Mouse (Mus musculus): ENCODE results near the gene Sh3rf1. TPM values are rescaled to one million over a fixed set of nuclear protein-coding genes. Genes with fewer than 3 reads are reported as not detected.

The Sh3rf1 gene
- 10 to 100 TPM in 2 of 4 experiments, 1 to 10 TPM in 2; 8.7 to 13.5 (median 10.4) TPM for total RNA-seq (2022)

GRCm38 (mm10) chr8:61223729-61224379 lies at the start of gene Sh3rf1:
Gene Sh3rf1 (plus strand): TSS chr8:61223872.
- DNase-seq = peak; percentile 70

GRCm38 (mm10) chr8:61173921-61174492 lies 49.7 kb upstream of the Sh3rf1 start:
- DNase-seq = no peak

GRCm38 (mm10) chr8:61175876-61176275 lies 47.8 kb upstream of the Sh3rf1 start:
- DNase-seq = no peak

GRCm38 (mm10) chr8:61177680-61178593 lies 45.7 kb upstream of the Sh3rf1 start:
- no peak for DNase-seq

- DNase-seq = no peak
Measured at GRCm38 (mm10) chr8:61178594-61179140, 45.0 kb upstream of the Sh3rf1 start.

- no peak for DNase-seq
Measured at GRCm38 (mm10) chr8:61181592-61181991, 42.1 kb upstream of the Sh3rf1 start.

GRCm38 (mm10) chr8:61182020-61182419 lies 41.7 kb upstream of the Sh3rf1 start:
- no peak for DNase-seq

GRCm38 (mm10) chr8:61185274-61186198 lies 38.1 kb upstream of the Sh3rf1 start:
- no peak for DNase-seq

GRCm38 (mm10) chr8:61194306-61194925 lies 29.3 kb upstream of the Sh3rf1 start:
- DNase-seq = peak; percentile 31

GRCm38 (mm10) chr8:61200254-61200887 lies 23.3 kb upstream of the Sh3rf1 start:
- DNase-seq = no peak

- DNase-seq = no peak
Measured at GRCm38 (mm10) chr8:61203035-61203826, 20.4 kb upstream of the Sh3rf1 start.

- DNase-seq = no peak
Measured at GRCm38 (mm10) chr8:61206876-61207275, 16.8 kb upstream of the Sh3rf1 start.

- no peak for DNase-seq
Measured at GRCm38 (mm10) chr8:61207636-61208035, 16.0 kb upstream of the Sh3rf1 start.

GRCm38 (mm10) chr8:61208719-61209118 lies 15.0 kb upstream of the Sh3rf1 start:
- no peak for DNase-seq

- no peak for DNase-seq
Measured at GRCm38 (mm10) chr8:61210836-61211235, 12.8 kb upstream of the Sh3rf1 start.

- DNase-seq = no peak
Measured at GRCm38 (mm10) chr8:61215081-61215819, 8.4 kb upstream of the Sh3rf1 start.

GRCm38 (mm10) chr8:61217017-61217416 lies 6.7 kb upstream of the Sh3rf1 start:
- DNase-seq = no peak

GRCm38 (mm10) chr8:61217426-61217825 lies 6.2 kb upstream of the Sh3rf1 start:
- DNase-seq = no peak

GRCm38 (mm10) chr8:61218439-61218838 lies 5.2 kb upstream of the Sh3rf1 start:
- no peak for DNase-seq

Measured in adrenal gland, adult 8-10 months (tissue).